Mouse (Mus musculus) liver, postnatal 0 days (tissue): Measurements from ENCODE around the gene Cyp4f39. TPM values are rescaled to one million over a fixed set of nuclear protein-coding genes. Genes with fewer than 3 reads are reported as not detected.

Experiments used
- ATAC-seq: fragments of 200-750 bp; cut with Nextera tagmentation; 2 replicates; pipeline ENCODE4 v1.8.0; 2017; ENCODE audit warnings: mild to moderate bottlenecking, moderate library complexity
- DNase-seq: peaks from one replicate; pipeline ENCODE4 v3.0.0-alpha.2; 2016
- H3K27ac ChIP-seq: fragments of 300-500 bp; sonication (generic); 2 replicates; pipeline ENCODE4 v1.5.1; 2014; ENCODE audit warnings: antibody characterized with exemption, moderate library complexity, mild to moderate bottlenecking, low read depth
- H3K27me3 ChIP-seq: fragments of 300-500 bp; sonication (generic); 2 replicates; pipeline ENCODE4 v1.6.1; 2014; ENCODE audit warnings: low read length, control low read depth, mixed read lengths; ENCODE audit not compliant: insufficient read depth
- H3K36me3 ChIP-seq: fragments of 300-500 bp; sonication (generic); replicated peaks from 2 replicates; pipeline ENCODE4 v1.6.1; 2014; ENCODE audit warnings: mild to moderate bottlenecking, control low read depth, low read length, moderate library complexity, mixed read lengths; ENCODE audit not compliant: insufficient read depth
- H3K4me1 ChIP-seq: fragments of 300-500 bp; sonication (generic); 2 replicates; pipeline ENCODE4 v1.6.1; 2014; ENCODE audit warnings: antibody characterized with exemption, mild to moderate bottlenecking, control low read depth; ENCODE audit not compliant: insufficient read depth
- H3K4me2 ChIP-seq: fragments of 300-500 bp; sonication (generic); 2 replicates; pipeline ENCODE4 v1.6.1; 2014; ENCODE audit warnings: low read depth, mild to moderate bottlenecking, low read length, moderate library complexity, mixed read lengths
- H3K4me3 ChIP-seq: fragments of 300-500 bp; sonication (generic); 2 replicates; pipeline ENCODE4 v1.5.1; 2014; ENCODE audit warnings: low read depth, low read length
- H3K9ac ChIP-seq: fragments of 300-500 bp; sonication (generic); replicated peaks from 2 replicates; pipeline ENCODE4 v1.6.1; 2014; ENCODE audit warnings: mild to moderate bottlenecking, moderate library complexity
- H3K9me3 ChIP-seq: fragments of 300-500 bp; sonication (generic); 2 replicates; pipeline ENCODE4 v1.6.1; 2016; ENCODE audit warnings: mild to moderate bottlenecking, control low read depth, low read length, mixed read lengths
- CTCF ChIP-seq: sonication (generic); IDR thresholded peaks from 2 replicates; pipeline ENCODE4 v1.5.1; 2016; ENCODE audit warnings: antibody characterized with exemption, low read depth
- EP300 ChIP-seq: IDR thresholded peaks from 2 replicates; pipeline ENCODE4 v1.6.1; 2016; ENCODE audit warnings: antibody characterized with exemption, low read depth, mild to moderate bottlenecking
- WGBS: fragments of 180-500 bp; shearing (Covaris S2); extraction: QIAGEN DNeasy Blood & Tissue Kit; methylation state at CpG from one replicate; pipeline ENCODE4 v1.1.7; 2014; ENCODE audit not compliant: insufficient replicate concordance; 5-methylcytosine and 5-hydroxymethylcytosine counted together
- polyA plus RNA-seq: library from polyadenylated mRNA; unstranded; fragments of >200 nt; fragmentation: Nextera tagmentation; extraction: Ambion mirVana; gene quantifications from 2 replicates; pipeline ENCODE4 v1.2.1, GENCODE M21; 2015

Cyp4f39 gene
- polyA plus RNA-seq, 1 experiment from 2014 or later = 0.32 TPM

DNA sequence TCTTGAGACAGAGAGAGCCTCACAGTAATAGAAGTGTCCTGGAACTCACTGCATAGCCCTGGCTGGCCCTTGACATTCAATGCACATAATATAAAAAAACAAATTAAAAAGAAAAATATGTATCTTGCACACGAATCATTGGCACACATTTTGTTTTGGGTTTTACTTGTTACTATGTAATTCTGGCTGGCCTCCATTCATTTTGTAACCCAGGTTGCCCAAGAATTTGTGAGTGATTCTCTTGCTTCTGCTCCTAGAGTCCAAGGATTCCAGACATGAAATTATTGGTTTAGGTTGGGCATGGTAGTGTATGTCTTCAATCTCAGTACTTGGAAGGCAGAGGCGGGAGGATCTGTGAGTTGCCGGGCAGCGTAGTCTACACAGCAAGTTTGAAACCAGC is 15.4 kb upstream of the Cyp4f39 start:
- WGBS = 86% methylated on average over 4 of the region's 4 CpGs
- no peaks in the 10 kb centered on the region for H3K4me1 ChIP-seq
- H3K27ac ChIP-seq = no peak overlapping the region
- H3K36me3 ChIP-seq = no peaks in the 10 kb centered on the region
- no peaks in the 10 kb centered on the region for H3K27me3 ChIP-seq
- H3K9ac ChIP-seq = no peak overlapping the region
- H3K4me2 ChIP-seq = no peak overlapping the region
- no peak overlapping the region for H3K4me3 ChIP-seq
- DNase-seq (no peak), ATAC-seq (no peak)
- TF ChIP-seq CTCF (no peak), EP300 (no peak)
- no peaks in the 10 kb centered on the region for H3K9me3 ChIP-seq

DNA sequence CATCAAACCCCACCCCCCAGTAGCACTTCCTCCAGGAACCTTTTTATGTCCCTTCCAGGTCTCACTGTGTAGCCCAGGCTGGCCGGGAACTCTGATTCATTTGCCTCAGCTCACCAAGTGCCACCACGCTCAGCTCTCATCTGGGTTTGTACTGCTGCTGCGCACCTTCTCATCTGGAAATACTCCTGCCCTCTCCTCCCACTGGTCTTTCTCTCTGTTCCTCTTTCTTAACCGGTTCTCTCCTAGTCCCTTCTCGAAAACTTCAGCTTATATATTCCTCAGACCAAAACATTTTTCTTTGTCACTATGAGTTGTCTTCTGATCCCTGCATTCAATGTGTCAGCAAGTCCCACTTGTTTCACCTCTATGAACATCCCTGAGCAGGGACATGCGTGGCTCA is 9.3 kb upstream of the Cyp4f39 start:
- TF ChIP-seq EP300 = no peak
- TF ChIP-seq CTCF = no peak
- H3K27ac ChIP-seq = no peak overlapping the region
- 56% methylated on average over 6 of the region's 6 CpGs for whole genome bisulfite sequencing
- peaks cover 4% of the 10 kb centered on the region; the same call in 1 of the 2 replicates for H3K9me3 ChIP-seq
- ATAC-seq (no peak), DNase-seq (no peak)
- no peak overlapping the region for H3K9ac ChIP-seq
- no peak overlapping the region for H3K4me2 ChIP-seq
- H3K36me3 ChIP-seq = no peaks in the 10 kb centered on the region
- no peaks in the 10 kb centered on the region for H3K4me1 ChIP-seq
- H3K27me3 ChIP-seq = no peaks in the 10 kb centered on the region
- H3K4me3 ChIP-seq = no peak overlapping the region

DNA sequence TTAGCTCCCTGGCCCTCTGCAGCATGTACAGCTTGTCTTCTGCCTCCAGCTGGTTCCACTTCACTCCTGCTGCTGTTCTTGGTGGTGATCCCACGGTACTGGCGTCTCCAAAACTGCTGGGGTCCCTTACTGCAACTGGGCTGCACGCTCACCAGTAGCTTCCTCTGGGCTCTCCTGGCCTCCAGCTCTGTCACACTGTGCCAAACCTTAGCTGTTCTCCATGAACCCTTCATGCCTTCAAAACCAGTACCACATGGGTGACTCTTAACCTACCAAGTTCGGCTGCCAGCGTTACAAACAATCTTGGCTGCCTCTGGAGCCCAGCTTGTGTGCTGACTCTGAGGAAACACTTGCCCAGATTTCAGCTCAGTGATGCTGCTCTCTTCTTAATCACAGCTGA is 7.5 kb upstream of the Cyp4f39 start:
- TF ChIP-seq CTCF = no peak
- no peak for TF ChIP-seq EP300
- Histone ChIP-seq H3K4me2 (no peak overlapping the region), H3K36me3 (no peaks in the 10 kb centered on the region), H3K4me3 (no peak overlapping the region), H3K4me1 (no peaks in the 10 kb centered on the region), H3K9me3 (peaks cover 8% of the 10 kb centered on the region; the same call in 1 of the 2 replicates), H3K27ac (no peak overlapping the region), H3K9ac (no peak overlapping the region), H3K27me3 (no peaks in the 10 kb centered on the region)
- 66% methylated on average over 5 of the region's 5 CpGs for WGBS
- ATAC-seq (no peak), DNase-seq (no peak)

DNA sequence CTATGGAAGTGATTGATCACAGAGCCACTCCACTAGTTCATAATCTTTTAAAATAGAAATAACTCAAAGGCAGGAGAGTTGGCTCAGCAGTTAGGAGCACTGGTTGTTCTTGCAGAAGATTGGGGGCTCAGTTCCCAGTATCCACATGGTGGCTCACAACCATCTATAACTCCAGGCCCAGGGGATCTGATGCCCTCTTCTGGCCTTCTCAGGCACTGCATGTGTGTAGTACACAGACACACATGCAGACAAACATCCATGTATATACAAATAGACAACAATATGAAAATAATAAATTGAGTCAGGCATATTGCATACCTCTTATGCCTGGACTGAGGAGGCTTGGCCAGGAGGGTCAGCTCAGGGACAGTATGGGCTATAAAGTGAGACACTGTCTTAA is 5.3 kb upstream of the Cyp4f39 start:
- no peak for DNase-seq
- peaks cover 3% of the 10 kb centered on the region for H3K27me3 ChIP-seq
- no peak for ATAC-seq
- H3K36me3 ChIP-seq = no peaks in the 10 kb centered on the region
- peaks cover 1% of the 10 kb centered on the region; the same call in 1 of the 2 replicates for H3K4me1 ChIP-seq
- H3K9ac ChIP-seq = no peak overlapping the region
- H3K9me3 ChIP-seq = peaks cover 8% of the 10 kb centered on the region; the same call in 1 of the 2 replicates
- TF ChIP-seq EP300 (no peak), CTCF (peak; percentile 36)
- no peak overlapping the region for H3K4me3 ChIP-seq
- no peak overlapping the region for H3K4me2 ChIP-seq
- H3K27ac ChIP-seq = no peak overlapping the region

DNA sequence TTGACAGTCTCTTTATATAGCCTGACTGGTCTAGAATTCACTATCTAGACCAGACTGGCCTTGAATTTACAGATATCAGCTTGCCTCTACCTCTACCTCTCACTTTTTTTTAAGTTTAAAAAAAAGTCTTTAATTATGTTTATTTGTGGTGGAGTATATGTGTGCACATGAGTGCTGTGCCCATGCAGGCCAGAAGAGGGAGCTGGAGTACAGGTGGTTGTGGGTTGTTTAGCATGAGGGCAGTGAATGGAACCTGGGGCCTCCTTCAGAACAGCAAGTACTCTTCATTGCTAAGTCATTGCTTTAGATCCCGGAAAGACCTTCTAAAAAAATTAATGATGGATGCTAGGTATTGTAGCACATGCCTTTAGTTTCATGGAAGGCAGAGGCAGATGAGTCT is 3.5 kb upstream of the Cyp4f39 start:
- ATAC-seq (no peak), DNase-seq (no peak)
- Histone ChIP-seq H3K27me3 (peaks cover 18% of the 10 kb centered on the region), H3K36me3 (no peaks in the 10 kb centered on the region), H3K4me3 (no peak overlapping the region), H3K9ac (no peak overlapping the region), H3K4me1 (peaks cover 10% of the 10 kb centered on the region), H3K4me2 (no peak overlapping the region), H3K27ac (no peak overlapping the region), H3K9me3 (peaks cover 8% of the 10 kb centered on the region; the same call in 1 of the 2 replicates)
- 85% methylated on average over 1 of the region's 1 CpGs for WGBS
- peak; percentile 29; the same call in 1 of the 2 replicates for TF ChIP-seq CTCF
- no peak for TF ChIP-seq EP300

DNA sequence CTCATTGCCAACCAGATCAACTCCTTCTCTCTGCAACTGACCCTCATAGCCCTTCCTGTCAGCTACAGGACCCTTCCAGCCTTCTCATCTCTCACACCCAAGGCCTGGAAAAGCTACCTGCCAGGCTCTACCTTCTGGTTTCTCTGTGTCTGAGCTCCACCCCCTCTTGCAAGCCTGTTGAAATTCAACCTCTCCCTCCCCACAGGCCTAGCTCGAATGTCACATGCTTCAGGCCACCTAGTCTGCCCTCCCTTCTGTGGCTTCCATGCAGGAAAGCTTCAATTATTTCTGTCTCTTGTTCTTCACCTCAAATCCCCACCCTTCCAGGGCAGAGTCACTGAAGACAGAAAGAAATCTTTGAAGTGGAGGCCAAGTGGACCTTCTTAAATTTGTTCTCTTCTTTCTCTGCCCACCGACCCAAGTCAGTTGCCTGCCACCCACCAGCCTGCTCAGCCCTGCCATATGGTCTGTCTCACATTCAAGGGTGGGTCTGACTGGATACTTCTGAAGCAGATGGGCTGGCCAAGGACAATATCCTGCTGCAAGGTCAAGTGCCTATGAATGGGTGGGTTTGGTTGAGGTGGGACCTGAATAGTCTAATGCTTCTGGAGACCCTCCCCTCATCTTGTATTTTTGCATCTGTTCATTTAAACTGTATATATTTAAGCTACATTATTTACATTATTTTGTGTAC is 1.5 kb upstream of the Cyp4f39 start:
- DNase-seq (no peak), ATAC-seq (no peak)
- Histone ChIP-seq H3K36me3 (no peaks in the 10 kb centered on the region), H3K27ac (no peak overlapping the region), H3K4me2 (no peak overlapping the region), H3K9ac (no peak overlapping the region), H3K4me1 (peaks cover 23% of the 10 kb centered on the region), H3K4me3 (no peak overlapping the region), H3K27me3 (peaks cover 18% of the 10 kb centered on the region), H3K9me3 (peaks cover 8% of the 10 kb centered on the region; the same call in 1 of the 2 replicates)
- TF ChIP-seq EP300 (no peak), CTCF (no peak)
- WGBS = 31% methylated on average over 2 of the region's 2 CpGs
